Mouse (Mus musculus): ENCODE results near the gene Tcf20.

DNA sequence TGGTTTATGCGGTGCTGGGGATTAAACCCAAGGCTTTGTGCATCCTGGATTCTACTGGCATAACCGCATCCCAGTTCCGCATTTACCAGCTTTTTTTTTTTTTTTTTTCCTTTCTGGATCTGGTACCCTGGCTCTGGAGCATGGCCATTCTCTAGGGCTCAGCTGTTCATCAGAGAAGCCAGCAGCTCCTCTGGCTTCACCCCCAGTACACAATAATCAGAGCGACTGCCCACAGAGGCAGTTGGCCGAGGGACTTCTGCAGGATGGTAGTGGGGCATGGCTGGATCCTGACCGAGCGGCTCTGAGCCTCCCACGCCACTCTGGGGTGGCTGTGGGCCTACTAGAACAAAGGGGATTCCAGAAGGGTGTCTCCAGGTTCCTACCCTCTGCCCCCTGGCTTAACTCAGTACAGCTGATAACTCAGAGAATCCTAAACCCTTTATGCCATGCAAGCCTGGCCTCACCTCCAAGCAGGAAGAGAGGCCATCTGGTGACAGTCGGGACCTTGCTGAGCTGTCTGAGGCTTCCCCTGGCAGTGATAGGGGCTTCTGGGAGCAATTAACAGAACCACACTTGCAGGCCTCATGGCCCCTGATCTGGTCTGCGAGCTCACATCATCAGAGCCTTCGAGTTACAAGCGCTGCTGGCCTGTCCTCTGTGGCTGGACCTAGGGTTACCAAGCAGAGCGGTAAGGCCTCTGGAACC, 4.6 kb upstream of the Tcf20 start:
- TF ChIP-seq CTCF (conservative IDR thresholded peaks at IDR 0.05; ENCODE audit: low read length) (no peak), NANOG (IDR thresholded peaks at IDR 0.05; ENCODE audit: borderline replicate concordance, low read length) (no peak)
